Mouse (Mus musculus) G1E (cell line): ENCODE results near the gene Pcbp3.
A peak's percentile ranks its signal among the peaks of the same experiment; 100 is the strongest.

Source experiments
- CTCF ChIP-seq: IDR thresholded peaks from 2 replicates; pipeline ENCODE4 v1.5.1; 2012; ENCODE audit warnings: low read depth, low read length, inconsistent platforms, mixed read lengths
- GATA2 ChIP-seq: IDR thresholded peaks from 2 replicates; pipeline ENCODE4 v1.6.1; 2012; ENCODE audit warnings: low read depth, low read length, inconsistent platforms, borderline replicate concordance
- POLR2AphosphoS5 ChIP-seq: IDR thresholded peaks from 2 replicates; pipeline ENCODE4 v1.6.1; 2012; ENCODE audit warnings: low read depth, low read length, inconsistent platforms; ENCODE audit not compliant: insufficient replicate concordance
- TAL1 ChIP-seq: conservative IDR thresholded peaks from 2 replicates; pipeline ENCODE4 v1.6.1; 2012; ENCODE audit warnings: low read depth, low read length, inconsistent platforms, mixed read lengths

DNA sequence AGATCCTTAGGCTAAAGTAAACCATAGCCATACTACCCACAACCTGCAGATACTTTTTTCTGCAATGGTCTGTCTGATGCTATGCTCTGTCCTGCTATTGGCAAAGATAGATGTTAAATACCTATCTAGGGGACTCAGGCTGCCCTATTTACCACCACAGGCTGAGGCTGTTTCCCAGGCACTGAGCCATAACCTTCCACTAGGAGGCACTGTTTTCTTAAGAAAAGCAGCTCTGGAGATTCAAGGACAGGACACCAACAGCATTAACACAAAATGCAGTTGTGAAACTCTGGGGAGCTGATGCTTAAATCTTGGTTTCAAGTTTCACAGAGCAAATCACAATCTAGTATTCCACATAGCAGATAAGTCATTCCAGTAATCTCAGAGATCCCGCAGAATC, 170.2 kb downstream of the Pcbp3 start:
- TF ChIP-seq CTCF: peak; percentile 41
- TF ChIP-seq TAL1: no peak
- TF ChIP-seq GATA2: no peak
- no peak for TF ChIP-seq POLR2AphosphoS5
